Mouse (Mus musculus) hindbrain, embryonic 13.5 days (tissue): ENCODE results near the gene Cep162. TPM values are rescaled to one million over a fixed set of nuclear protein-coding genes. Genes with fewer than 3 reads are reported as not detected.

ENCODE experiments used
- ATAC-seq: fragments of 200-750 bp; cut with Nextera tagmentation; 2 replicates; pipeline ENCODE4 v1.8.0; 2017; ENCODE audit warnings: moderate TSS enrichment; ENCODE audit not compliant: low FRiP score
- H3K27ac ChIP-seq: fragments of 300-500 bp; sonication (generic); 2 replicates; pipeline ENCODE4 v1.5.1; 2015; ENCODE audit warnings: inconsistent platforms, mild to moderate bottlenecking, moderate library complexity
- H3K27me3 ChIP-seq: fragments of 300-500 bp; sonication (generic); 2 replicates; pipeline ENCODE4 v1.6.1; 2015; ENCODE audit warnings: mild to moderate bottlenecking, inconsistent platforms
- H3K36me3 ChIP-seq: fragments of 300-500 bp; sonication (generic); 2 replicates; pipeline ENCODE4 v1.6.1; 2015; ENCODE audit warnings: mild to moderate bottlenecking, inconsistent platforms
- H3K4me1 ChIP-seq: fragments of 300-500 bp; sonication (generic); replicated peaks from 2 replicates; pipeline ENCODE4 v1.6.1; 2015; ENCODE audit warnings: inconsistent platforms
- H3K4me2 ChIP-seq: fragments of 300-500 bp; sonication (generic); 2 replicates; pipeline ENCODE4 v1.6.1; 2015; ENCODE audit warnings: inconsistent platforms, mild to moderate bottlenecking, moderate library complexity
- H3K4me3 ChIP-seq: fragments of 300-500 bp; sonication (generic); 2 replicates; pipeline ENCODE4 v1.5.1; 2015; ENCODE audit warnings: mild to moderate bottlenecking, inconsistent platforms
- H3K9ac ChIP-seq: fragments of 300-500 bp; sonication (generic); 2 replicates; pipeline ENCODE4 v1.6.1; 2015; ENCODE audit warnings: mild to moderate bottlenecking, inconsistent platforms
- H3K9me3 ChIP-seq: fragments of 300-500 bp; sonication (generic); 2 replicates; pipeline ENCODE4 v1.6.1; 2016; ENCODE audit warnings: inconsistent platforms
- WGBS: fragments of 180-500 bp; shearing (Covaris S2); methylation state at CpG from one replicate; pipeline ENCODE4 v1.1.7; 2015; 5-methylcytosine and 5-hydroxymethylcytosine counted together
- polyA plus RNA-seq: library from polyadenylated mRNA; unstranded; fragments of >200 nt; fragmentation: Nextera tagmentation; extraction: Ambion mirVana; gene quantifications from 2 replicates; pipeline ENCODE4 v1.2.1, GENCODE M21; 2015

Gene Cep162
- polyA plus RNA-seq = 7.8 and 8.3 TPM in 2 replicates

DNA sequence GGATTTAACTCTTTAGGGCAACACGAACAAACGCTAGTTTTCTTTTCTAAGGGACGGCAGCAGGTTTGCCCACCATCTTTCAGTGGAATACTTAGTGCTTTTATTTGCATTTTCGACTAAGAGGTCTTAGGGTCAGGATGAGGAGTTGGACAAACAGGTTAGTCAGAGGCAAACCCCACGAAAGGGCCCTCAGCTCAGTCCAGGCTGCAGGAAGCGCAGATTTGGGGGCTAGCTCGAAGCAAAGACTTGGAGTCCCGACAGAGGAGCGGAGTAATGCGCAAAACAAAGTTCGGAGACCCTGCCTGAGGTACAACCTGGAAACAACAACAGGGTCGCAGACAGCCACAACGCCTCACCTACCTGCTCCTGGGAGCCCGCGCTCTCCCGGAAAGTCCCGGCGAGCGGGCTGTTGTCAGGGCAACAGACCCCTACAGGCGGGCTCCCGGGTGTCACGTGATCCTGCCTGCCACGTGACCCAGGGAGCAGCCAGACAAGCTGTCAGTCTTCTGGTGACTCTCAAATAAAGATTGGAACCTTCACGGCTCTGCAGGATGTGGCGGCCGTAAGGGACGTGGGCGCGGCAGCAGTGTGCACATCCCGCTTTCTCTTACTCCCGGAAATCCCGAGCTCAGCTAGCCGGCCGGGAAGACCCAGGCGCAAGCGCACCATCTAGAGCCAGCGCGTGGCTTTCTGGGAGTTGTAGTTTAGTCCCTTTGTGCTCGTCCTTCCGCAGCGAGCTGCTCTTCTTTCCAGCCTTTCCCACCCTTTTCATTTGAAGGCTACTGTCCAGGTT lies at the start of gene Cep162:
Gene Cep162, minus strand, starts transcription at position 634 of the 793 bp plus-strand sequence.
- Histone ChIP-seq H3K4me2 (peak within 1 kb of the TSS; percentile 75), H3K4me1 (peaks cover 5% of the 10 kb centered on the region), H3K27ac (peak within 1 kb of the TSS; percentile 93), H3K9ac (peak within 1 kb of the TSS; percentile 78), H3K27me3 (no peaks in the 10 kb centered on the region), H3K36me3 (peaks cover 4% of the 10 kb centered on the region), H3K9me3 (peaks cover 5% of the 10 kb centered on the region; the same call in 1 of the 2 replicates), H3K4me3 (peak within 1 kb of the TSS; percentile 64)
- WGBS = under 1% methylated on average over 41 of the region's 41 CpGs
- peak; percentile 98 for ATAC-seq

DNA sequence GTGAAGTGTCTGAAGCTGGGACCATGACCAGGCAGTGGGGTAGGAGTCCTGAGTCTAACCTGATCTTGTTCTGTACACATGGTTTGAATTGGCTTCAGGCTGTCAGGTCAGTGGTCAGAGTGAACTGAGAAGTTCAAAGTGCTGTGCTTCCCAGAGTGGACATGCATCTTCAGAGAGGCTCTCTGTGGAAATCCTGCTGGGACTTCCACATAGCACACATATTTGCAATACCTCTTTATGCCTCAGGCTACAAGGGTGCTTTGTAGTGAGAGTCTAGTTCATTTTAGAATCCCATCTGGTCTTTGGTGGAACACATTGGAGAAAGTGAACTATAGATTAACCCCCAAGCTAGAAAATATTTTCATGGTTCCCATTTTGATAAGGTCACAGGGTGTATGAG lies 47.9 kb upstream of the Cep162 start:
- ATAC-seq = no peak
- Histone ChIP-seq H3K9me3 (no peaks in the 10 kb centered on the region), H3K4me1 (0 out of 2 replicates have a peak, but pooled peaks cover 4% of the 10 kb centered on the region), H3K4me2 (no peak overlapping the region), H3K36me3 (no peaks in the 10 kb centered on the region), H3K9ac (no peak overlapping the region), H3K4me3 (no peak overlapping the region), H3K27me3 (no peaks in the 10 kb centered on the region), H3K27ac (no peak overlapping the region)

DNA sequence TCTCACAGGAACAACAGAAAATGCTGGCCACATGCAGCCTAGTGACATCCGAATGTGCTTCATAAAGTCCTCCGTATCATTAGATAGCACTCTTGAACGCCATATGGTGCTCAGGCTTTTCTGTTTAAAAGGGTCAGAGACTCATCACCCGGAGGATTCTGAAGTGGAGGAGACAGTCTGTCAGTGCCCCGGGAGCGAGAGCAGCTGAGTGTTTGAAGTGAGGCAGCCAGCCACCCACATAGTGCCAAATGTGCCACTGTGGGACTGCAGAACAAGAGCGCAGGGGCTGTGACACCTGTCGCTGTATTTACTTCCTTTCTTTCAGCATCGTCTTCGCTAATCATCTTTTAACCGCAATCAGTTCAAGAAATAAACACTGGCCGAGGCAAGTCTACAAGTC lies 43.6 kb upstream of the Cep162 start:
- Histone ChIP-seq H3K36me3 (no peaks in the 10 kb centered on the region), H3K4me2 (no peak overlapping the region), H3K9me3 (no peaks in the 10 kb centered on the region), H3K27me3 (no peaks in the 10 kb centered on the region), H3K4me1 (0 out of 2 replicates have a peak, but pooled peaks cover 4% of the 10 kb centered on the region), H3K9ac (no peak overlapping the region), H3K4me3 (no peak overlapping the region), H3K27ac (no peak overlapping the region)
- no peak for ATAC-seq
- 63% methylated on average over 12 of the region's 12 CpGs for WGBS

DNA sequence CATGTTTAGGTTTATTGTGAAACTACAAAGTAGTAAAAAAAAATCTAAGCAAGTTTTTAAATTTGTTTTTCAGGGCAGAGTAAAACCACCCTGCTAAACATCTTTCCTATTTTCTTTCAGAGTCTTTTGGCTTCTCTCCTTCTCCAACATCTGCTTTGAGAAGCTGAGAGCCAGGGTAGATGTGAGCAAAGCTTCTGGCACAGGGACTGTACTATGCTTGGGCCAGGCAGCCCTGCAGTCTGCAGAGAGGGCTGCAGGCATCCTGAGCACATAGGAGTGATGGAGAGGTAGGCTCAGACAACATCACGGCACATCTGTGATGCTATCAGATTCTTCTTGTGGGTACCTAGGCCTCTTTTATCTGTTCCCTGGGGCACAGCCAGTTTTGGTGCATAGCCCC lies 42.2 kb upstream of the Cep162 start:
- 92% methylated on average over 1 of the region's 1 CpGs for WGBS
- Histone ChIP-seq H3K9ac (no peak overlapping the region), H3K27me3 (no peaks in the 10 kb centered on the region), H3K4me2 (no peak overlapping the region), H3K4me3 (no peak overlapping the region), H3K36me3 (no peaks in the 10 kb centered on the region), H3K27ac (no peak overlapping the region; the same call in 1 of the 2 replicates), H3K9me3 (no peaks in the 10 kb centered on the region), H3K4me1 (0 out of 2 replicates have a peak, but pooled peaks cover 4% of the 10 kb centered on the region)
- no peak for ATAC-seq

DNA sequence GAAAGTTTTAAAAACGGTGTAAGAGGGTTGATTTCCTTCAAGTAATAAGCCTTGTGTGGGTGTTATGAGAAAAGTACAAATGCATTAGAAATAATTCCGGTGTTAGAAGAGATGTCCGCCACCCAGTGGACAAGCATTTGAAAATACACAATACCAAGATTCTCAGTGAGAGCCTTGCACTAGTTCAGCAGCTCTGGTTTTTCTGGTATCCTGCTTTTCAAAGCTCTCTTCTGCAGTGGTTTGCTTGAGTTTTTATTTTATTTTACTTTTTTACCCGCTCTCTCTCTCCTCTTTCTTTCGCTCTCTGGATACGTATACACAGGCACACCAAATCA lies 327 bp upstream of the Cep162 start:
- H3K27ac ChIP-seq = peak overlapping the region; percentile 93
- no peaks in the 10 kb centered on the region for H3K27me3 ChIP-seq
- no peaks in the 10 kb centered on the region for H3K36me3 ChIP-seq
- peaks cover 5% of the 10 kb centered on the region for H3K4me1 ChIP-seq
- peak overlapping the region; percentile 75; the same call in 1 of the 2 replicates for H3K4me2 ChIP-seq
- peak overlapping the region; percentile 78 for H3K9ac ChIP-seq
- WGBS = 22% methylated on average over 6 of the region's 6 CpGs
- peaks cover 5% of the 10 kb centered on the region; the same call in 1 of the 2 replicates for H3K9me3 ChIP-seq
- ATAC-seq = peak; percentile 88
- peak overlapping the region; percentile 64 for H3K4me3 ChIP-seq

DNA sequence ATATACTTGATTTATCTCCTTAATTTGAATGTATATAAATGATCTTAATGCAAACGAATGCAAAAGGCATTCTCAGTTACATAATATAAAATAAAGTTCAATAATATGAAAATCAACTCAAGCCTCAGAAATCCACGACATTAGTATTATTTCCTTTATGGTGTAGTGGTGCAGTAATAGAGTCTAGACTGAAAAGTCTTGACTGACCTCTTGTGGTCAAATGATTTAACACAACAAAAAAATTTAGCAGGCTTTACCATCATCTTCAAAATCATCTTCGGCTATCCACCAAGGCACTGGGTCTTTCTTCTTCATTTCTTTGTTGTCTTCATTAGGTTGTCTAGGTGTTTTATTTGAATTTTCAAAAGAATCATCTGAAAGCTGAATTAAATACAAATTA lies 7.2 kb downstream of the Cep162 start:
- 0 out of 2 replicates have a peak, but pooled peaks have one; percentile 68 for ATAC-seq
- H3K27me3 ChIP-seq = no peaks in the 10 kb centered on the region
- H3K4me2 ChIP-seq = no peak overlapping the region
- no peaks in the 10 kb centered on the region for H3K9me3 ChIP-seq
- H3K9ac ChIP-seq = no peak overlapping the region
- peaks cover 51% of the 10 kb centered on the region for H3K36me3 ChIP-seq
- no peak overlapping the region for H3K4me3 ChIP-seq
- H3K27ac ChIP-seq = no peak overlapping the region
- H3K4me1 ChIP-seq = no peaks in the 10 kb centered on the region
- 59% methylated on average over 3 of the region's 3 CpGs for WGBS

DNA sequence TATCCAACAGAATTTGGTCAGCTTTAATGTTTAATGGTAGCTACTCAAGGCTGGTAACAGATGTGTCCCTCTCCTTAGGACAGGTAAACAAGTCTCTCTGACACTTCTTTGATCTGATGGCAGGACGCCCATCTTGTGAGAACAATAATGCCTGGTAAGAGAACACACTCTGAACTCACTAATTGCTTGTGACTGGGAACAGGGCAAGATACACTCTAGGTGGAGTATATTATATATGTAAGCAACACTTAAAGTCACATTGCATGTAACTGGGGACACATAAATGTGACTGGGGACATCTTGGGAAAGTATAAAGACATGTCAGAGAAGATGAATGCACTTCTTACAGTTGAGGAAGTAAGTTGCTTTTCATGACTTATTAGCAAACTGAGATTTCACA lies 7.7 kb downstream of the Cep162 start:
- H3K4me3 ChIP-seq = no peak overlapping the region
- 95% methylated on average over 1 of the region's 1 CpGs for WGBS
- H3K27me3 ChIP-seq = no peaks in the 10 kb centered on the region
- no peak overlapping the region for H3K27ac ChIP-seq
- ATAC-seq = no peak
- no peaks in the 10 kb centered on the region for H3K4me1 ChIP-seq
- no peaks in the 10 kb centered on the region for H3K9me3 ChIP-seq
- H3K4me2 ChIP-seq = no peak overlapping the region
- H3K36me3 ChIP-seq = peaks cover 54% of the 10 kb centered on the region
- no peak overlapping the region for H3K9ac ChIP-seq

DNA sequence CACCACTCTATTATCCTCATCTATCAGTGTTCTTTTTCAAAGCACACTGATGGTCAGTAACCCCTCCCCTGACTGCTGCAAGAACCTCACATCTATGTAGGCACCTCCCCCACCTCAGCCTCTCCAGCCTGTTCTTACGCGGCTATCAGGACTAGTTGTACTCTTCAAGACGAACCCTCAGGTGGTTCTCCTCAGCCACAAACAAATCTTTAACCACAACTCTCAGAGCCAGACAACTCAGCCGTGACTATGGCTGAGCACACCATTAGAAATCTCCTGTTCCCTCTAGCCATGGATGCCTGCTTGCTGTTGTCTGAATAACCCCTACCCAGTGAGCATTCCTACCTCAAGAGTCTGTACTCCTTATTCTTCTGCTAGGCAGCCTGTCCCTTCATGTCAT lies 42.1 kb downstream of the Cep162 start:
- no peaks in the 10 kb centered on the region for H3K27me3 ChIP-seq
- 86% methylated on average over 4 of the region's 4 CpGs for WGBS
- peaks cover 66% of the 10 kb centered on the region for H3K36me3 ChIP-seq
- H3K27ac ChIP-seq = no peak overlapping the region
- no peak overlapping the region for H3K9ac ChIP-seq
- ATAC-seq = no peak
- no peaks in the 10 kb centered on the region for H3K9me3 ChIP-seq
- no peaks in the 10 kb centered on the region for H3K4me1 ChIP-seq
- H3K4me2 ChIP-seq = no peak overlapping the region
- no peak overlapping the region for H3K4me3 ChIP-seq

DNA sequence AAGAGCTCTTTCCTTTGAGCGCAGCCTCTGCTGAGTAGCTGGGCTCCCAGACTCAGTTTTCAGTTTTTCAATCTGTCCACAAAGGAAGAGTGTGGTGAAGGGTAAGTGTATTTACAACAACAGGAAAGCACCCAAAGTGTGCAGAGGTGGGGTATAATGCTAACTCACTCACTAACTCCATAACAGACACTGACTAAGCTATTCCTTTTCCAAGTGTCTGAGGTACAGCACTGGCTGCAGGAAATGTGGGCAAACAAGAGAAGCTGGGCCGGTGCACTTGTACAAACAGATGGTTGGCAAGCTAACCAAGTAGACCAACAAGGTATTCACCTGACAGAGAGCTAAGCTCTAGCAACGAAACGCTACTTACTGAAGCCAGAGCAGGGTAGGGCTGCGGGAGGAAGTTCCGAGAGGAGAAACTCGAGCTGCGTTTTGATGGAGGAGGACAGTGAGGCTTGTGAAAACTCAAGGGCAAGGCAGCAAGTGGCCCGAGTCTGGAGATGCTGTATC lies 44.5 kb downstream of the Cep162 start:
- 95% methylated on average over 9 of the region's 9 CpGs for WGBS
- no peaks in the 10 kb centered on the region for H3K9me3 ChIP-seq
- no peaks in the 10 kb centered on the region for H3K27me3 ChIP-seq
- H3K36me3 ChIP-seq = peaks cover 75% of the 10 kb centered on the region
- no peak for ATAC-seq
- H3K4me2 ChIP-seq = no peak overlapping the region
- H3K4me3 ChIP-seq = no peak overlapping the region
- no peaks in the 10 kb centered on the region for H3K4me1 ChIP-seq
- no peak overlapping the region for H3K9ac ChIP-seq
- H3K27ac ChIP-seq = no peak overlapping the region

DNA sequence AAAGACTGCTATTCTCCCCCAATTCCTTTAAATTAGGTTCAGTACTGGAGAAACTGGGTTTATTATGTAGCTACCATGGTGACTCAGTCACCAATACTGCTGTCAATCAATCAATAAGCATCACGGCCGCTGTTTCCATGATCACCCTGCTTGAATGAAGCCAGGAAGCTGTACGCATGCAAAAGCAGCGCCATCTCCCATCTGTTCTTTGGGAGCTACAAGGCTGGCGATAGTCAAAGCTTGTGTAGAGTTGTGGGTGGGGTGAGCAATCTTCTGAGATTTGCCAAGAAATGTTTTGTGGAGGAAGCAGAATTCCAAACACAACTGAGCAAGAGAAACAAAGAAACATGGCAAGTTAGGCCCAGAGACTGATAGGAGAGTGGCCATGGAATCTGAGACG lies 52.9 kb downstream of the Cep162 start:
- Histone ChIP-seq H3K9ac (no peak overlapping the region), H3K4me3 (no peak overlapping the region), H3K9me3 (no peaks in the 10 kb centered on the region), H3K27me3 (no peaks in the 10 kb centered on the region), H3K36me3 (peaks cover 68% of the 10 kb centered on the region), H3K27ac (no peak overlapping the region), H3K4me2 (no peak overlapping the region), H3K4me1 (no peaks in the 10 kb centered on the region)
- ATAC-seq = no peak
- 84% methylated on average over 6 of the region's 6 CpGs for WGBS

DNA sequence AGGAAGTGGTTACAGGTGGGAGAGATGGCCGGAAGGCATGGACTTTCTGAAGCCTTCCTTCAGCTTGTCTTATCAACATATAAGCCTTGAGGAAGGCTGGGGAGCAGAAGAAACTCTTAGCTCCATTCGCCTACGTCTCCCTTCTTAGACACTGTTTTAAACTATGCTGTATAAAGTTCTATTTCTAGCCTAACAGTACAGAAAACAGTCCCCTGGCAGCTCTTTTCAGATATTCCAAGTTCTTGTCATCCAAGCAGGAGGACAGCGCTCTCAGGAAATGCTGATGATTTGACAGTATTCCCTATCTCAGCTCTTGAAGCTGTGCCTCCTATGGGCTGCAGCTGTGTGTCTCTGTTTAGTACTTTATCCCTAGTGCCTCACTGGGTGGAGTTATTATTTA lies 54.4 kb downstream of the Cep162 start:
- Histone ChIP-seq H3K4me3 (no peak overlapping the region), H3K27me3 (no peaks in the 10 kb centered on the region), H3K4me1 (no peaks in the 10 kb centered on the region), H3K36me3 (peaks cover 63% of the 10 kb centered on the region), H3K27ac (no peak overlapping the region), H3K4me2 (no peak overlapping the region), H3K9me3 (no peaks in the 10 kb centered on the region), H3K9ac (no peak overlapping the region)
- WGBS = 98% methylated on average over 4 of the region's 4 CpGs
- ATAC-seq = no peak

DNA sequence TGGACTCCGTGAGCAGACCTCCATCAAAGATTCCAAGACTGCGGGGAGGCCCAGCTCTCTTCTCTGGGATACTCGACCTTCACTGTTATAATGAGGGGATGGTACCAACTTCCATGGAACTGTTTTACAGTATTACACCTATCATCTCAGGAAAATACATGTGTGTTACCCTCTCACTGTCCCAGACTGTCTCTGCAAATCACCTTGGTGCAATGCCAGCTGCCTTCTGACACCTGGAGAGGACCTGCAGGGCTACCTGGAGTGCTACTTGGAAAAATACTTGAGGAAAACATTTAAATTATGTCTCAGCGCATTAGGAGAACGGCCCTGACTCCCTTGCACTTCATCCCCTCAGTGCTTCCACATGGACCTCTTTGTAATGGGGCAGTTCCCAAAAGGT lies 54.9 kb downstream of the Cep162 start:
- Histone ChIP-seq H3K4me2 (no peak overlapping the region), H3K4me3 (no peak overlapping the region), H3K4me1 (no peaks in the 10 kb centered on the region), H3K9ac (no peak overlapping the region), H3K27me3 (no peaks in the 10 kb centered on the region), H3K36me3 (peaks cover 62% of the 10 kb centered on the region), H3K9me3 (no peaks in the 10 kb centered on the region), H3K27ac (no peak overlapping the region)
- no peak for ATAC-seq
- 93% methylated on average over 5 of the region's 5 CpGs for WGBS

DNA sequence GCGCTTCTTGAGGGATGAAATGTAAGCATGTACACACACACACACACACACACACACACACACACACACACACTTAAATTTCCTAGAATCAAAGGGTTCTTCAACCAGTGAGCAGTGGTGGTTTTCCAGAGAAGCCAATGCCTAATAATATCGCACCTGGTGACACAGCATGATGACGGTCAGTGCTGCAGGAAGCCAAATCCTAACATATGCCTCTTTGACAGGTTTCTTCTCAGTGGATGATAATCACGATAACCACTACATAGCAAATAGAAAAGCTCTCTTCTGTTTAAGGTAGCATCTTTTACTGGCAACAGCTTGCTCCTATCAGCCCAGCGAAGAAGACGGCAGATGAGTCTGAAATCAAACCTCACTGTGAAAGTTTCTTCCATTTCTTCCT lies 57.3 kb downstream of the Cep162 start:
- 87% methylated on average over 6 of the region's 6 CpGs for WGBS
- Histone ChIP-seq H3K27ac (no peak overlapping the region), H3K27me3 (no peaks in the 10 kb centered on the region), H3K4me1 (no peaks in the 10 kb centered on the region), H3K36me3 (peaks cover 56% of the 10 kb centered on the region), H3K9me3 (no peaks in the 10 kb centered on the region), H3K4me2 (no peak overlapping the region), H3K4me3 (no peak overlapping the region), H3K9ac (no peak overlapping the region)
- no peak for ATAC-seq
